Mouse (Mus musculus): ENCODE data around the gene Tbc1d25. TPM values are rescaled to one million over a fixed set of nuclear protein-coding genes. Genes with fewer than 3 reads are reported as not detected.

The Tbc1d25 gene
- 11.2 and 11.7 TPM in 2 replicates for polyA plus RNA-seq (2012; rRNA removed)

DNA sequence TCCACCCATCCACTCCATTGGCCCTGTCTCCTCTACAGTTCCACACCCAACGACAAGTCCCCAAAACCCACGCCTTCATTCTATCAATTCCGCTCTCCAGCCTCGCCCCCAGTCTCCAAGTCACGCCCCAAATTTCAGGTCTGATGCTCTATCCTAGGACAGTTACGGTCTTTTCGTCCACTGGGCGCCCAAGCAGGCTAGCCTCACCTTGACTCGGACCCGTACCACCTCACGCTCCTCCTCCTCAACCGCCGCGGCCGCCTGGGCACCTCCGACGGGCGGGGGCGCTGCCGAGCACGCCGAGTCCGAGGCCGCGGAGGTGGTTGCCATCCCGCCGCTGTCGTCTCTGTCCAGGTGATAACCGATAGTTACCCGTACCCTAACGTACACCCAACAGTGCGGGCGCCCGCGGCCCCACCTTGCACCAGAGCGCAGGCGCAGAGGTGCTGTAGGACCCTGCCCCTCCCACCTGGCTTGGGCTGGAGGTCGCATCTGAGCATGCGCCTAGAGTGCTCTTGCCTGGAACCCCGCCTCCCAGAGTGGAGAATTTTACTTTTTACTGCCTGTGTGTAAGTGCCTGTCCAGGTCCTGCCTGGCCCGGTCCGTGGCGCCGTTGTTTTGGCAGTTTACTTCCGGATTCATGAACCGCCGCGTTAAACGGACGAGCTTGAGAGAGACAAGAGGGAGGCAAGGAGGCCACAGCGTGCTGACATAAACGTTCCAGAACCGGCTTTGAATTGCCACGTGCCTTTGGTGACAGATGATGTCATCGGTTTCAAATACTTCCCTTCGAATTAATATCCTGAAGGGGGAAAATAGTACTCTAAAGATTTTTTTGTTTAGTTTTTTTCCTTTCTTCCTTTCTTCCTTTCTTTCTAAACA, at the start of gene Tbc1d25:
Gene Tbc1d25 (minus strand): TSS at position 678 of the 882 bp plus-strand sequence.
- peak; percentile 52 for DNase-seq (ENCODE audit: low spot score)

DNA sequence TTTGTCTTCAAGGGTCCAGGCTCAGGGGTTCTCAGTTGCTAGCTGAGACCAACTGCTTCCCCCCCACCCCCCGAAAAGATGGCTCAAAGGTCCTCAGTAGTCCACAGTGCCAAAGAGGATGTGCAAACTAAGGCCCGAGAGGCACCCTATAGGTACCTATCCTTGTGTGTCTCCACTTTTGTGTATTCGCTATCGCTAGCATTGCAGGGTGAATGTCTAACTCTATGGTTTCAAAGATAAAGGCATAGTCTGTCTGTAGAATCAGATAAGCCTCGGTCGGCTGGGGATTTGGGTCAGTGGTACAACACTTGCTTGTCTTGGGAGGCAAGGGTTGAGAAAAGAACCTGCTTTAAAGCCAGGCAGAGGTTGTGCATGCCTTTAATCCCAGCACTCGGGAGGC, 47.5 kb upstream of the Tbc1d25 start:
- DNase-seq (ENCODE audit: low spot score), result no peak

DNA sequence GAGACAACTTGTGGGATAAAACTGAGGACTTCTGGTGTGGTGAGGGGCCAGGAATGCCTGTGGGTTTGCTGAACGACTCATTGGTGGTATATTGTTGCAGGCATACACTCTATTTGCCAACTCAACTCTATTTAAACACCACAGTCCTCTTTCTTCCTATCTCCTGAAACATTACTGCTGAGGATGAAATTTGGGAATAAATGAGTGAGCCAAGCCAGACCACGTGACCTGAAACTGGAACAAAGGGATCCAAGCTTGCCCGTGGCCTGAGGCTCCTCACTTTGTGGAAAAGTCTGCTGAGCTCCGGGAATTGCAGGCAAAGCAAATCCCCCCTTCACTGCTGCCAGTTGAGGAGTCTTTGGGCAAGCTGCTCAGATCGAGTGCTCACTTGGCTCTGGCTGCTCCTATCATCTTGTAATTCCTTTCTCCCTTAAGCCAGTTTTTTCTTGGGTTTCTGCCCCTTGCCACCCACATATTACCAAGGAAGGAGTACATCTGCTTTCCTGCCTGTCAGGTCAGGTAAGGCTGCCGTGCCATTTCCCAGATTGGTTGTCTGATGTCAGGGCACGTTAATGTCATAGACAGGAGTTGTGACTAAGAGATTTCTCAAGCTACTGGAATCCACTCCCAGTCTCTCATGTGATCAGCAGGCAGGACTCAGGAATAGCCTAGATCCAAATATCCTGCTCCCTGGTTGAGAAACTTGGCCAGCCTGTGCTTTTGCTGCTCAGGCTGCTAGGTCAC, 46.9 kb upstream of the Tbc1d25 start:
- DNase-seq (ENCODE audit: low spot score), result no peak

DNA sequence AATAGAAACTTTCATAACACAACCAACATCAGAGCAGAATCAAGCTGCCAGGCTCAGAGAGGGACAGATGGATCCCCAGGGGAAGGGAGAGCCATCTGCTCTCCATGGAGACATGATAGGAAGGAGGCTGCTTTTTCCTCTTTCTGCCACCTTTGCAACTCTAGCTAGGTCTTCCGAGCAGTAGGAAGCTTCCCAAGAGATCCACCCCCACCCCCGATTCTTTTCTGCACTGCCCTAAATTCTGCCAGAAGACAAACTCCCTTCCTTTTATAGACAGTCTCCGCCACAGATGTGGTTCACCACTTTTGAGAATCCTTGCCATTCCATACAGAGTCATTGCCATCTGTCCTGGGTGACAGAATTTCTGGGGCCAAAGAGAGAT, 46.3 kb upstream of the Tbc1d25 start:
- no peak for DNase-seq (ENCODE audit: low spot score)

DNA sequence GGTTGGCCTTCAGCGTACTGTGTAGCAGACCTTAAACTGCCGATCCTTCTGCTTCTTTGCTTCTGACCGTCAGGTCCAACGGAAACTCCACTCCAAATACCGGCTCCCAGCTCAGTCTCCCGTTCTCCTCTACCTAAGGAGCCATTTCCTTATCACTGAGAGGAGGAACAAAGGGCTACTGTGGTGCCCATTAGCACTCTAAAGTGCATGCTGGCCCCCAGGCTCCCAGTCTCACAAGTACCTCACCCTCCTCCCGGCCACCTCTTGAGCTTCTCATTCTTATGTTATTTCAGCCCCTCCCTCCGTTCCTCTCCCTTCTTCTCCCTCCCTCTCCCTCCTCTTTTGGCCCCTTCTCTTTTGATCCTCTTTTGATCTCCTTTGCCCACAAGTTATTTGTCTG, 43.7 kb upstream of the Tbc1d25 start:
- no peak for DNase-seq (ENCODE audit: low spot score)

DNA sequence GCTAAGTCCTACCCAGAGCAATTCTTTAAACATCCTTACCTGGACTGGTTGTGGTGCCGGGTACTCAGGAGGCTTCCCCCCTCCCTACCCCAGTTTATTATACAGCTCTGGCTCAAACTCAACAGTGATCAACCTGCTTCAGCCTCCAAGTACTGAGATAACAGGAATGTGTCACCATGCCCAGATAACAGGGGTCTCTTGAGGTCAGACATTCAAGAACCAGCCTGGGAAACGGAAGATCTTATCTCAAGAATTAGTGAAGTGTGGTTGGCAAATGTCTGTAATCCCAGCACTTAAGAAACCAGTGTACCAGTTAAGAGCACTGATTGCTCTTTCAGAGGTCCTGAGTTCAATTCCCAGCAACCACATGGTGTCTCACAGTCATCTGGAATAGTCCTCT, 42.1 kb upstream of the Tbc1d25 start:
- DNase-seq (ENCODE audit: low spot score), result no peak

DNA sequence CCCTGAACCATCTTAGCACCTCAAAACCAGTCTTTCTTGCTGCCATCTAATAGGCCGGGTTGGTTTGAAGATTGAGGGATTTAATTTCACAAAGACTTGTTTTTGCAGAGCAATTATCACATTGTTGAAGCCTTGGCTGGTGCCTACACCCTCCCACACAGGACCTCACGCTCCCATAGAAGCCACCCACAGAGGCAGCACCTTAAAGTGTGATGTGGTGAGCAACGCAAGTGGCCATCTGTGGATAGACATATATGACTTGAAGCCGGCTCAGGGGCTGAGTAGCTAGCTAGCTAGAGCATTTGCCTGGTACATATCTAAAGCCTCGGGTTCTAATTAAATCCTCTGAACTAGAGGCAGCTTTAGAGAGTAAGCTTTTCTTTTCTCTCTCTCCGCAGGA, 41.4 kb upstream of the Tbc1d25 start:
- DNase-seq (ENCODE audit: low spot score), result no peak

DNA sequence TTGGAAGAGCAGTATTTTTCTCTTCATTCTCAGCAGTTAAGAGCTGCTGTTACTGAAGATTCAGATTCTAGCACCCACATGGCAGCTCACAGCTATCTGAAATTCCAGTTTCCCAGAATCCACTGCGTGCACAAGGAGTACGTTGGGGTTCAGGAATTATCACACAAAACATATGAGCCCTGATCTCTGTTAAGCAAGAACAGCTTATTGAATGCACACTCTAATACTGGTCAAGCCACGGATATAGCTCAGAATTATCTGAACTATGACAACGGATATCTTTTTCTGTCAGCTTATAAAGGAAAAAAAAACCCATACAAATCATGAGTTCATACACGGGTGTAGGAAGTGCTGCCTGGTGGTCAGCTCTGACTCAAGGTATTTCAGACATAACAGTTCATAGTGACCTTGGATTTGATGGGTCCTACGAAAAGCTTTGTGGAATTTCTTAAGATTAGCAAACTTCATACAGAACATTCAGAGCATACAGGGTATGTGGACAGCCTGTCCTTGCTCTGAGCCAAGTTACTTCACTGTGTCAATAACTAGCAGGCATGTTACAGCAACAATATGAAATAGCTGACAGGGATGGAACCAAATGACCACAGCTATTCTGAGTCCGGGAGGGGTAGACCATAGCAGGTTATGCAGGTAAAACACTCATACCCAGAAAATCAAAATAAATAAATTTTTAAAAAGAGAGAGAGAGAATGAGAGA, 35.7 kb upstream of the Tbc1d25 start:
- no peak for DNase-seq (ENCODE audit: low spot score)

DNA sequence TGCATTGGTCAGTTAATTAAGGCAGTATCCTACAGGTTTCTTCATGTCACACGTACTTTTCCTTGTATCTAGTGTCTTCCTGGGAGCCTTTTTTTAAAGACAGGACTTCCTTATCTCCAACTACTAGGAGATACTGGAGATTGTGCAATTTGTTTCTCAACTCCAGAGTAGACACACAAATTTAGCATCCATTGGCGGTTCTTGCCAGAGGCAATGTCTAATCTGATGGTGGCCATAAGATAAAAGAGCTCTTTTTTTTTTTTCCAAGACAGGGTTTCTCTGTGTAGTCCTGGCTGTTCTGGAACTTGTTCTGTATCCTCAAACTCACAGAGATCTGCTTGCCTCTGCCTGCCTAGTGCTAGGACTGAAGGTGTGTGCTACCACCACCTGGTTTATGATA, 33.7 kb upstream of the Tbc1d25 start:
- DNase-seq (ENCODE audit: low spot score), result no peak

DNA sequence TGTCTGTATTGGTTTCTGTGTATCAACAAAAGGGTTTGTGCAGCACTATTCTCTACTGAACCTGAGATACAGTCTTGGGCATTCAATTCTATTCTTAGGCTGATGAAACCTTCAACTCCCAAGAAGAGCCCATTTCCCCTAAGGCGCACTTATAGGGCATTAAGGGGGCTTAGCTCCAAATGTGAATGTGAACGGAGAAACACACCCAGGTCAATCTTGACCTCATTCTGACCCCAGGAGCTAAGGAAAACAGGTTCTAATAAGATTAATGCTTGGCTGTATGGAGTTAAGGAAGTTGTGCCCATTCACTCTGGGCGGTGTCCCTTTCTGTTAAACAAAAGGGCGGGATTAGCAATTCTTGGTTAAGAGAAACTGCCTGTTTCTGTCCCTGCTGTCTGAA, 31.2 kb upstream of the Tbc1d25 start:
- DNase-seq (ENCODE audit: low spot score), result no peak

DNA sequence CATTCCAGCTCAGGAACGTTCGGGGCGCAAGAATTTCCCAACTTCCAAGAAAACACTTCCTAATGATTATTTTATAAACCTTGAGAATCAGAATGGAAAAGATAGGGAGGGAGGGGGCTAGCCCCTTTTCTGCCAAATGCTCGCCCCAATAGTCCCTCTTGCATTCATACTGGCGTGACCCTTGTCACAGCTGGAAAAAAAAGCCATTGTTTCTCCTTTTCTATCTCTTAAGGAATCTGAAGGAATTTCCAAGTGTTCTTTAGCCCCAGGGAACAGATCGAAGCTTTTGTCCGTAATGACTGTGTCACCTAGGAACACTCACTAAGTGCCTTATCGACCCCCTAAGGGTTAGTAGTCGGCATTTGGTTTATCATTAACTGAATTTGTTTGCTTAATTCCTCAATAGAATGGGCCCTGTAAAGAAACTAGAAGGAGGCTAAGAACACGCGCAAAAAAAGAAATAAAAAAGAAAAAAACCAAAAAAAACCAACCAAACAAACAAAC, 30.8 kb upstream of the Tbc1d25 start:
- DNase-seq (ENCODE audit: low spot score), result no peak

DNA sequence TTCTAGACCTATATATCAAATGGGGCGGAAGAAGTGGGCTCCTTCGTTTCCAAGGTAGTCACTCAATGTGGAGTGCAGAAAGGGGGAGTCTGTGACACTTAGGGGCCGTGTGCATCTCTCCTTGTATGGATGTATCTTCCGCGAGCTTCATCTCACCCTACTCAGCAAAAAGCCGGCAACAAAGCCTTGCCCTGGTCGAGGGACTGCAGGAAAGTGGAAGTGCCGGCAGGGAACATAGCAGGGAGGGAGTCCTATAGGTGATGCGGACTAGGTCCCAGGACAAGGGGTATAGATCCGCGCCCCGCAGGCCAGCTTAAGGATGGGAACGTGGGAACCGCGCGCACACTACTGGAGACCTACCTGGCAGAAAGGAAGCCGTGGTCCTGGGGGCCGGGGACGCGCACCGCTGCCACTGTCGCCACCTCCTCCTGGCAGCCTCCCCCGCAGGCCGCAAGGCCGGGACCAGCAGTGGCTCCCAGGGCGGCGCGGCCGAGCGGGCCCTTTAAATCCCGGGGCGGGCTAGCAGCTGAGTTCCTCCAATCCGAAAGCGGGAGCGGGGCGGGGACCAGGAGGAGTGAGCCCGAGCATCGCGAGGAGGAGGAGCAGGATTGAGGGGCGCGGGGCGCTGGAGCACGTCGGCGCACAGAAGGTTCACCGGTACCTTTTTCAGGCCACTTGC, 30.2 kb upstream of the Tbc1d25 start, which contains the start of gene Porcn:
Gene Porcn (minus strand): TSS at position 511 of the 679 bp plus-strand sequence.
- peak; percentile 61 for DNase-seq (ENCODE audit: low spot score)

DNA sequence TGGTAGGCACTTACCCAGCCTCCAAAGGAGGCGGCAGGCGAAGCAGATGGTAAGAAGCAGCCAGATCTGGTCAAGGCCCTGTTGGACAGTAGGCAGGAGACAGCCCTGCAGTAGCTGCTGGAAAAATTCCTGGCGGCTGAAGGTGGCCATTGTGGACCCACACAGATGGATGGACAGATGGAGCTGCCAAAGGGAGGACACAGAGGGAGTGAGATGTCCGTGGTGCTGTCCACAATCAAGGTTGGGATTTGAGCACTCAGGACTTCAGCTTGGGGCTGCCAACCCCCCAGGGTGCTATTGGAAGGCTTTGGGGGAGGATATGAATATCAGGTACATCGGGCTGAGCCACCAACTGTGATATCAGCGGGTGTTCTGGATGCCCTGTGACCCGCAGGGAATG, 29.6 kb upstream of the Tbc1d25 start:
- no peak for DNase-seq (ENCODE audit: low spot score)

DNA sequence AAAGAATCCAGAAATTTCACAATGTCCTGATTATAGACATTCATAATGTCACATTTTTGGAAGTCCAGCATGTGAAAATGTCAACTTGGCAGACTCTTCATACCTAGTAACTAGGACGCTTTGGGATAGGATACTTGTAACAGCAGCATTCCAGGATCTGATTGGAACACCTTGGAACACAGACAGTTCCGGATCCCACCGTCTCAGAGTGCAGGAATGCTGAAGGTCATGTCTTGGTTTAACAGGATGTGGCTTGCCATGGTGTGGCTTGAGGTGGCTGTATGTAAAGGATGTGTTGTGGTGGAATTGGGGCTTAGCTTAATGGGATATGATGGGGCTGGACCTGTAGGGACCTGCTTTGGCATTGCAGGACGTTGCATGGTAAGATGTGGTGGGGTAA, 29.1 kb upstream of the Tbc1d25 start:
- DNase-seq (ENCODE audit: low spot score), result no peak

DNA sequence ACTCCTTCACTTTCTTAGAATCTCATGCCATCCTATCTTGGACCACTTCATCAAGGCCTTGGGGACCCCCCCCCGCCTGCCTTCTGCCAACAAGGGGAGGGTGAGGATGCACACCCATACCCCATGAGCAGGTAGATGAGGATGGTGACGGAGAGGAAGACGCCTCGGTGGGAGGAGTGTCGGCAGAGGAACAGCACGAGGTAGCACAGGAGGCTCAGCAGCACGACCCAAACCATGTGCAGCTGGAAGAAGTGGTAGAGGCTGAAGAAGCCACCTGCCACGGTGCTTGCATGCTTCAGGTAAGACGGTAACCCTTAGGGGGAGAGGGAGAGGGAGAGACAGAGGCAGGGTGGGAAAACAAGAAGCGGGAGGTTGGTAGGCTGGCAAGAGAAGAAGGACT, 28.1 kb upstream of the Tbc1d25 start:
- no peak for DNase-seq (ENCODE audit: low spot score)

DNA sequence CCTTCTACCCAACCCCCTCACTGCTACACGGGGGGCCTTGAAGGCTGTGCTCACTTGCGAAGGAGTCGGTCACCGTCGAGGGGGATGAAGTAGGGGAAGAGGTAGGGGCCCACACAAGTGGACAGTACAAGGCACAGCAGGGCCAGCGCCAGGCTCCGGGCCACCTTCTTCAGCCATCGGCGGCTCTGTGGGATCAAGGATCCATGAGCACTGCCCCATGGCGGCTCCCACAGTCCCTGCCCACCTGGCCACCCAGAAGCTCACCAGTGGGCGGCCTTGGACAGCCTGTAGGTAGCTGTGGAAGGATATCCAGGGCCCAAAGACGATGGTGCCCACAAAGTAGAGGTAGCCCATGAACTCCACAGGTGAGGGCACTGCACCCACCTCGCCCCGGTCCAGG, 27.1 kb upstream of the Tbc1d25 start:
- DNase-seq (ENCODE audit: low spot score), result no peak

DNA sequence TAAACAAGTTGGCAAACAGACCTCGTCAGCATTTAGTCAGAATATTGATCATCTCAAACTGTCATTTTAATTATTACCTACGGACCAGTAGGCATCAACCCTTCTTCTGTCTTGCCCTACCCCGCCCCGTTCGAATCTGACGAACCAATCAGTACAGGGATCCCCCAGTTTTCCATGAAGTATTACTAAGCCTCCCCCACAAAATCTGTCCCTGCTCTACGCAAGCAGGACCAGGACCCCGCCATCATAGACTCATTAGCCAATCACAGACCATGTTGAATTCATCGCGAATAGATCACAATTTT, 17.4 kb upstream of the Tbc1d25 start, which contains the start of gene Ebp:
Gene Ebp (minus strand): TSS at position 94 of the 305 bp plus-strand sequence.
- DNase-seq (ENCODE audit: low spot score), result no peak

DNA sequence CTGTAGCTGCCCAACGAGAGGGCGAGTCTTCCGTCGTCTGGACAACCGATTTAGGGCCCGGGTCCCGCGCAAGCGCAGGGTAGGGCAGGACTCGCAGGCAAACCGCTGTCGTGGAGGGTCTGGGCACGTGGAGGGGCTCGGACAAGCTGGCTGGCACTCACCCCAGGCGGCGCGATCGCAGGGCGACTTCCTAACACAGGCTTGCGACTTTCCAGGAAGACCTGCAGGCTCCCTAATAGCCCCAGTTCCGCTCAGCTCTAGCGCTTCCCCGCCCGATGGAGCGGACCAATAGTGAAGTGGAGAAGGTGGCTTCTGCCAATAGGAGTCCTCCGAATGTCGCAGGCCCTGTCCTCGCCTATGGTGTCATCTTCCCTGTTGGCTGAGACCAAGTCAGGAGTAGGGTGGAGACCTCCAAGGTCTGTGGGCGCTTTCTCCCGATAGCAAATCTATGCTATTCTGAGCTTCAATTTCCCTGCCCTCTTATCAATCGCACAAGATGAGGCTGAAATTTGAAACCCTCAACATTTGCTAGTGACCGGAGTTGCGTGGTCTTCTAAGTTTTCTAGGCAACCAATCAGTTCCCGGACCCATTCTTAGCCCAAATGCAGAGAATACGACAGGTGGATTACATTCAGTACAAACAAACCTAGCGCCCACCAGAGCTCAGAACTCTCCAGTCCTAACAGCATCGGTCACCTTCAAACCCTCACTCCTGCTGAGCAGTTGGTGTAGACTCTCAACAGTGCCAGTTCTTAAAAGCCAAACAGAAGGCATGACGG, 16.8 kb upstream of the Tbc1d25 start:
- DNase-seq (ENCODE audit: low spot score), result peak; percentile 49

DNA sequence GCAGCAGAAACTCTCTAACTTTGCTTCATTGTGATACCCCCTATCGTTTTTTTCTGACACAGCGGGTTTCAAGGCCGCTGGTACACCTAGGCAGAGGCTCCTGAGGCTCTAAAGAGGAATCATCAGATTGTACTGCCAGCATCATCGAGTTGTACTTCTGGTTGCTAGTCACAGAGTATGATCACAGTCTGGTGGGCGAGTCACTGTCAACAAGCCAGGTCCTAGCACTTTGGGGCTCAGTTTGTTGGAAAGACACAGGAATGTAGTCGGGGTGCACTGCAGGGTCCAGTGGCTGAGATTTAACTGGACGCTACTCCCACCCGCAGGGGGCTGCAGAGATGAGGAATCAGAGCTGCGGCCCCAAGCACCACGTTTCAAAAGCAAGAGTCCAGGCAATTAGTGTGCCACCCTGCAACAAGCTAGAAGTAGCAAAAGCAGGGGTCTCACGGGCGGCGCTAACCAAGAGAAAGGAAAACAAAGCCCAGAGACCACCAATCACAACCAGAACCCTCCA, 16.2 kb upstream of the Tbc1d25 start:
- DNase-seq (ENCODE audit: low spot score), result no peak

DNA sequence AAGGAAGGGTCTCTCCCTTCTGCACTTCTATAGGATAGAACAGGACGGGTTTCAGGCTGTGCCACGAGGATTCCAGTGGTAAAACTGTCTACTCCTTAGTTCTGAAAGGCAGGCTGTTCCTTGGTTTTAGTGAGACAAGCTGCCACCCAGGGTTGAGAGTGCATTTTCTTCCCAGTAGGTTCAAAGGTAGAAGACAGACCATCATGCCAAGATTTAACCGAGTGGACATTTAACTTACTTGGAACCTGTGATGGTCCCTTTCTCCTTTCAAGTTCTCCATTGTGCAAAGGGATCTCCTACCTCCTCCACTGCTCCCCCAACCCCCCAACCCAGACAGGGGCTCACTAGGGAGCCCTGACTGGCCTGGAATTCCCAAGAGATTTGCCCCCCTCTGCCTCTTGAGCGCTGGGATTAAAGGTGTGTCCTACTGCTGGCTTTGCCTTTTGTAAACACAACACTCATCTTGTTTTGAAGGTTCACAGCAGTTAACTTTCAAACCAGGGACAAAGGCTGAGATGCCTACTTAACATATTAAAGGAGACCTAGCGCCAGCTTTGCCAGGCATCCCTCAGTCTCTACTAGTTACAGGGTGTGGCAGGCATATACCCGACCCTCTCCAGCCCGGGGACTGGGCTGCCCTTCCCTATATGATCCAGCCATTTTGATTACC, 7.0 kb upstream of the Tbc1d25 start:
- no peak for DNase-seq (ENCODE audit: low spot score)

Data from urinary bladder, adult 2 months (tissue).